Mouse (Mus musculus) forebrain, embryonic 13.5 days (tissue): ENCODE measurements around the gene Hamp2. TPM values are rescaled to one million over a fixed set of nuclear protein-coding genes. Genes with fewer than 3 reads are reported as not detected.
"Not testable (repeated sequence)": the region's sequence is repeated elsewhere in the genome, so short reads cannot be mapped to it uniquely, and the experiment has no call there.

Experiments
- ATAC-seq: fragments of 200-750 bp; cut with Nextera tagmentation; 2 replicates; pipeline ENCODE4 v1.8.0; 2017
- H3K27ac ChIP-seq: fragments of 300-500 bp; sonication (generic); 2 replicates; pipeline ENCODE4 v1.5.1; 2015; ENCODE audit warnings: inconsistent platforms, mild to moderate bottlenecking, moderate library complexity
- H3K27me3 ChIP-seq: fragments of 300-500 bp; sonication (generic); 2 replicates; pipeline ENCODE4 v1.6.1; 2015; ENCODE audit warnings: mild to moderate bottlenecking, inconsistent platforms
- H3K36me3 ChIP-seq: fragments of 300-500 bp; sonication (generic); 2 replicates; pipeline ENCODE4 v1.6.1; 2015; ENCODE audit warnings: mild to moderate bottlenecking, inconsistent platforms; ENCODE audit not compliant: poor library complexity, severe bottlenecking
- H3K4me1 ChIP-seq: fragments of 300-500 bp; sonication (generic); 2 replicates; pipeline ENCODE4 v1.6.1; 2015; ENCODE audit warnings: inconsistent platforms
- H3K4me2 ChIP-seq: fragments of 300-500 bp; sonication (generic); 2 replicates; pipeline ENCODE4 v1.6.1; 2015; ENCODE audit warnings: inconsistent platforms, mild to moderate bottlenecking, moderate library complexity
- H3K4me3 ChIP-seq: fragments of 300-500 bp; sonication (generic); 2 replicates; pipeline ENCODE4 v1.5.1; 2015; ENCODE audit warnings: mild to moderate bottlenecking, inconsistent platforms
- H3K9ac ChIP-seq: fragments of 300-500 bp; sonication (generic); 2 replicates; pipeline ENCODE4 v1.6.1; 2015; ENCODE audit warnings: mild to moderate bottlenecking, inconsistent platforms
- H3K9me3 ChIP-seq: fragments of 300-500 bp; sonication (generic); replicated peaks from 2 replicates; pipeline ENCODE4 v1.6.1; 2016; ENCODE audit warnings: inconsistent platforms
- WGBS: fragments of 180-500 bp; shearing (Covaris S2); methylation state at CpG from one replicate; pipeline ENCODE4 v1.1.7; 2015; 5-methylcytosine and 5-hydroxymethylcytosine counted together
- polyA plus RNA-seq: library from polyadenylated mRNA; unstranded; fragments of >200 nt; fragmentation: Nextera tagmentation; extraction: Ambion mirVana; gene quantifications from 2 replicates; pipeline ENCODE4 v1.2.1, GENCODE M21; 2015

Gene Hamp2
- polyA plus RNA-seq, 1 experiment from 2014 or later = not detected

- Histone ChIP-seq H3K27ac (no peak overlapping the region), H3K4me3 (no peak overlapping the region), H3K9ac (no peak overlapping the region), H3K4me2 (no peak overlapping the region), H3K36me3 (peaks cover 46% of the 10 kb centered on the region), H3K4me1 (no peaks in the 10 kb centered on the region), H3K9me3 (no peaks in the 10 kb centered on the region), H3K27me3 (no peaks in the 10 kb centered on the region)
- no peak for ATAC-seq
- 97% methylated on average over 7 of the region's 7 CpGs for WGBS
Observed at GRCm38 (mm10) chr7:30945876-30946275, 21.4 kb upstream of the Hamp2 start.

DNA sequence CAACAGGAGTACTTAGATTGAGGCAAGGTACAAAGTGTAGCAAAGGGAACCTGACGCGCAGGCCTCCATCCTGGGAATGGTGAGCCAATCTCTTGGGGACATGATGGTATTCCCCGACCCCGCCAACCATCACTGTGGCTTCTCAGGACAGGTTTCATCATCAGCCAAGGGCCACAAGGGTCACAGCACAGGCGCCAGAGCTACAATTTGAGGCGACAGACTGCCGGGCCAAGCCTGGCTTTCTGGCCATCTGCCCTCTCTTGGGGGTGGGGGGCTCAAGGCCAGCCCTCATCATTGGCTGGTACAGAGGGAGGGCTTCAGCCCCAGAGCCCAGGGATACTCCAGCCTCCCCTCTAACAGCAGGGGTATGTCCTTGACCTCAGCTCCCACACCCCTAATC, 21.0 kb upstream of the Hamp2 start:
- not testable (repeated sequence) for H3K4me1 ChIP-seq, H3K4me3 ChIP-seq, ATAC-seq, H3K9me3 ChIP-seq, H3K4me2 ChIP-seq, H3K27ac ChIP-seq, H3K9ac ChIP-seq, H3K27me3 ChIP-seq
- WGBS = 97% methylated on average over 7 of the region's 7 CpGs
- peaks cover 42% of the 10 kb centered on the region for H3K36me3 ChIP-seq

GRCm38 (mm10) chr7:30944706-30945105, 20.2 kb upstream of the Hamp2 start:
- H3K9me3 ChIP-seq, H3K27me3 ChIP-seq, H3K4me1 ChIP-seq, H3K27ac ChIP-seq, H3K9ac ChIP-seq, H3K4me2 ChIP-seq, H3K4me3 ChIP-seq, ATAC-seq: not testable (repeated sequence)
- peaks cover 34% of the 10 kb centered on the region for H3K36me3 ChIP-seq
- WGBS = 73% methylated on average over 2 of the region's 2 CpGs

DNA sequence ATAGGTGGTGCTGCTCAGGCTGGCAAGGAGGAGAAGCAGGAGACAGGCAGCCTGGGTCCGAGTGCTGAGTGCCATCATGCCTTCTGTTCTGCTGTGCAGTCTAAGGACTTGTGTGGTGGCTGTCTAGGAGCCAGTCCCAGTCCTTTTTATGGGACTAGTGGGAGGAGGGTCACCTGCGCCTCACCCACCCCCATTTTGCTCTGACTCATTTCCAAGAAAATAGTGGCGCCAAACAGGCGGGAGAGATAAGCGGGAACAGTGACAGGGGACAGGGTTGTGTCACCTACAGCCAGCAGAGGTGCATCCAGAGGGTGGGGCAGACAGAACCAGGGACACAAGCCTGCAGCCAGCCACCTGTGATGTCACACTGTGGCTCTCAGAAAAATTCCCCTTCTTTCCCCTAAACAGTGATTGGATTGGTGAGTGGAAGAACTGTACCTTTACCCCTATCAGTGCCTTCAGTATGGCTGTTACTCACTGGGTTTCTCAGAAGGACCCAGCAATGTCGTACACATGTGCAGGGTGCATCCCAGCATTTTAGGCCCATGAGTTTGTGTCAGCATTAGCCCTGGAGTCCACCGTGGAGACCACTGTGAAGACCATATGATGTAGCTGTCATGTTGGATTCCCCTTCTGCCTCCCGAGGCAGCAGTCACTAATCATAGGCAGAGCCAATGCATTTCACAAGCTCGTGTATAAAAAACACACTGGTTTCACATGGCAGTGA, 19.6 kb upstream of the Hamp2 start, which contains the start of gene Hamp:
TSS of gene Hamp (minus strand) at position 124 of the 727 bp plus-strand sequence.
- Histone ChIP-seq H3K36me3 (peaks cover 28% of the 10 kb centered on the region), H3K27me3 (no peaks in the 10 kb centered on the region), H3K4me2 (no peak within 1 kb of the TSS), H3K27ac (no peak within 1 kb of the TSS), H3K4me3 (no peak within 1 kb of the TSS), H3K9ac (no peak within 1 kb of the TSS), H3K9me3 (no peaks in the 10 kb centered on the region), H3K4me1 (no peaks in the 10 kb centered on the region)
- WGBS = 71% methylated on average over 9 of the region's 9 CpGs
- no peak for ATAC-seq

GRCm38 (mm10) chr7:30942365-30942764, 17.9 kb upstream of the Hamp2 start:
- not testable (repeated sequence) for H3K27ac ChIP-seq, H3K9ac ChIP-seq, H3K4me2 ChIP-seq, H3K4me3 ChIP-seq, ATAC-seq, H3K4me1 ChIP-seq, H3K9me3 ChIP-seq, H3K27me3 ChIP-seq
- 72% methylated on average over 3 of the region's 3 CpGs for WGBS
- H3K36me3 ChIP-seq = peaks cover 18% of the 10 kb centered on the region

- H3K27ac ChIP-seq, ATAC-seq, H3K9me3 ChIP-seq, H3K4me2 ChIP-seq, H3K4me3 ChIP-seq, H3K27me3 ChIP-seq, H3K9ac ChIP-seq, H3K4me1 ChIP-seq, H3K36me3 ChIP-seq: not testable (repeated sequence)
- WGBS = 78% methylated on average over 1 of the region's 1 CpGs
Observed at GRCm38 (mm10) chr7:30940070-30940469, 15.6 kb upstream of the Hamp2 start.

DNA sequence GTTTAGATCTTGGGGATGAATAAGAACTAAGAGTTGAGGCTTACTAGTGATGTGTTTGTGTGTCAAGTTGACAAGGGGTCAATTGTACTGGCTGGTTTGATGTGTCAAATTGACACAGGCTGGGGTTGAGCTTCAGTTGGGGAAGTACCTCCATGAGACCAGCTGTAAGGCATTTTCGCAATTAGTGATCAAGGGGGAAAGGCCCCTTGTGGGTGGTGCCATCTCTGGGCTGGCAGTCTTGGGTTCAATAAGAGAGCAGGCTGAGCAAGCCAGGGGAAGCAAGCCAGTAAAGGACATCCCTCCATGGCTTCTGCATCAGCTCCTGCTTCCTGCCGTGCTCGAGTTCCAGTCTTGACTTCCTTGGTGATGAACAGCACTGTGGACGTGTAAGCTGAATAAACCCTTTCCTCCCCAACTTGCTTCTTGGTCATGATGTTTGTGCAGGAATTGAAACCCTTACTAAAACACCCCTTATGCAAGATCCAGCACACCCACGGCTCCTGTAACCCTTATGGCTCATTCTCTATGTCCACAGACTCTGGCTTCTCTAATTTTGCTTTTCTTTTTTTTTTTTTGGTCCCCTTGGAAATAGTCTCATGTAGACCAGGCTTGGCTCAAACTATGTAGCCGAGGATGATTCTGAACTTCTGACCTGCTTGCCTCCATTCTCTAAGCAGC, 11.1 kb upstream of the Hamp2 start:
- not testable (repeated sequence) for H3K4me2 ChIP-seq, H3K27ac ChIP-seq, ATAC-seq, H3K36me3 ChIP-seq, H3K9ac ChIP-seq, H3K27me3 ChIP-seq, H3K4me1 ChIP-seq, H3K9me3 ChIP-seq, H3K4me3 ChIP-seq
- 77% methylated on average over 6 of the region's 6 CpGs for WGBS

- no peak for ATAC-seq
- 59% methylated on average over 3 of the region's 3 CpGs for WGBS
- Histone ChIP-seq H3K27ac (no peak overlapping the region), H3K4me2 (no peak overlapping the region), H3K36me3 (no peaks in the 10 kb centered on the region), H3K4me1 (no peaks in the 10 kb centered on the region), H3K9me3 (no peaks in the 10 kb centered on the region), H3K9ac (no peak overlapping the region), H3K4me3 (no peak overlapping the region), H3K27me3 (no peaks in the 10 kb centered on the region)
Observed at GRCm38 (mm10) chr7:30924071-30924470, 410 bp downstream of the Hamp2 start.

- H3K4me3 ChIP-seq, ATAC-seq, H3K4me1 ChIP-seq, H3K27me3 ChIP-seq, H3K9ac ChIP-seq, H3K36me3 ChIP-seq, H3K4me2 ChIP-seq, H3K27ac ChIP-seq, H3K9me3 ChIP-seq: not testable (repeated sequence)
- 48% methylated on average over 3 of the region's 3 CpGs for WGBS
Observed at GRCm38 (mm10) chr7:30922490-30922889, 2.0 kb downstream of the Hamp2 start.

GRCm38 (mm10) chr7:30920217-30920616, 4.3 kb downstream of the Hamp2 start:
- H3K9ac ChIP-seq = no peak overlapping the region
- H3K4me1 ChIP-seq = no peaks in the 10 kb centered on the region
- H3K36me3 ChIP-seq = no peaks in the 10 kb centered on the region
- H3K4me3 ChIP-seq = no peak overlapping the region
- WGBS = 71% methylated on average over 3 of the region's 3 CpGs
- no peak overlapping the region for H3K27ac ChIP-seq
- no peak overlapping the region for H3K4me2 ChIP-seq
- ATAC-seq = no peak
- H3K9me3 ChIP-seq = no peaks in the 10 kb centered on the region
- H3K27me3 ChIP-seq = no peaks in the 10 kb centered on the region

- H3K27ac ChIP-seq = no peak overlapping the region
- H3K4me1 ChIP-seq = no peaks in the 10 kb centered on the region
- no peak overlapping the region for H3K9ac ChIP-seq
- H3K9me3 ChIP-seq = no peaks in the 10 kb centered on the region
- H3K4me2 ChIP-seq = no peak overlapping the region
- H3K36me3 ChIP-seq = no peaks in the 10 kb centered on the region
- ATAC-seq = no peak
- 51% methylated on average over 4 of the region's 4 CpGs for WGBS
- no peak overlapping the region for H3K4me3 ChIP-seq
- no peaks in the 10 kb centered on the region for H3K27me3 ChIP-seq
Observed at GRCm38 (mm10) chr7:30917219-30917618, 7.3 kb downstream of the Hamp2 start.

GRCm38 (mm10) chr7:30916713-30917112, 7.8 kb downstream of the Hamp2 start:
- Histone ChIP-seq H3K4me1 (no peaks in the 10 kb centered on the region), H3K9ac (no peak overlapping the region), H3K27ac (no peak overlapping the region), H3K4me2 (no peak overlapping the region), H3K36me3 (no peaks in the 10 kb centered on the region), H3K4me3 (no peak overlapping the region), H3K27me3 (no peaks in the 10 kb centered on the region), H3K9me3 (no peaks in the 10 kb centered on the region)
- ATAC-seq = no peak
- WGBS = 17% methylated on average over 6 of the region's 6 CpGs

DNA sequence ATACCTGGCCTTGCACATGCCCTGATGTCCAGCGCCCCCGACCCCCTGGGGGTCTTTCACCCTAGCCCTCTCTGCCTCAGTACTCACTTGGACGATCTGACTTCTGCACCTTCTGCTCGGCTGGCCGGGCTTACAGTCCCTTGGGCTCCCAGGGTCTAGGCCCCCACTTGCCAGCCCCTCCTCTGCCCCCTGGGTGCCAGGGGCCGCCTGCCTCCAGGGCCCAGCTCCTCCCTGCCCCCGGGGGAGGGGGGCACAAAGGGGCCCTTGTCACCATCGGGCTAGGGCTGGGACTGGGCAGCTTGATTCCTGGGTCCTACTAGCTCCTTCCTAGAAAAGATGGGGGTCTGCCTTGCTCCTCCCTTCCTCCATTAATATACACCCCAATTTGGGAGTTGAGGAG, 9.7 kb downstream of the Hamp2 start, which contains the start of gene Mag:
TSS of gene Mag (minus strand) at position 142 of the 400 bp plus-strand sequence.
- H3K27ac ChIP-seq = no peak within 1 kb of the TSS
- no peak within 1 kb of the TSS for H3K9ac ChIP-seq
- no peak for ATAC-seq
- 74% methylated on average over 8 of the region's 8 CpGs for WGBS
- no peaks in the 10 kb centered on the region for H3K36me3 ChIP-seq
- no peaks in the 10 kb centered on the region for H3K4me1 ChIP-seq
- no peak within 1 kb of the TSS for H3K4me2 ChIP-seq
- no peak within 1 kb of the TSS for H3K4me3 ChIP-seq
- H3K27me3 ChIP-seq = no peaks in the 10 kb centered on the region
- H3K9me3 ChIP-seq = no peaks in the 10 kb centered on the region
